Mouse (Mus musculus) layer of hippocampus, postnatal 25 days (tissue): ENCODE results near the gene Inpp5b. TPM values are rescaled to one million over a fixed set of nuclear protein-coding genes. Genes with fewer than 3 reads are reported as not detected.
"Not testable (repeated sequence)": the region's sequence is repeated elsewhere in the genome, so short reads cannot be mapped to it uniquely, and the experiment has no call there.

ENCODE experiments used
- DNase-seq, 2 experiments: peaks; one replicate each; pipeline ENCODE4 v3.0.0; 2022; ENCODE audit warnings: mixed read lengths in 2 of 2, low spot score in 1 of 2; ENCODE audit errors: extremely low spot score in 1 of 2
- total RNA-seq, 2 experiments: library from RNA; stranded (reverse); gene quantifications; 2 replicates each; pipeline ENCODE4 v1.2.3; 2021

The Inpp5b gene
- total RNA-seq = 10 to 100 TPM; 34.6 to 51.5 TPM

DNA sequence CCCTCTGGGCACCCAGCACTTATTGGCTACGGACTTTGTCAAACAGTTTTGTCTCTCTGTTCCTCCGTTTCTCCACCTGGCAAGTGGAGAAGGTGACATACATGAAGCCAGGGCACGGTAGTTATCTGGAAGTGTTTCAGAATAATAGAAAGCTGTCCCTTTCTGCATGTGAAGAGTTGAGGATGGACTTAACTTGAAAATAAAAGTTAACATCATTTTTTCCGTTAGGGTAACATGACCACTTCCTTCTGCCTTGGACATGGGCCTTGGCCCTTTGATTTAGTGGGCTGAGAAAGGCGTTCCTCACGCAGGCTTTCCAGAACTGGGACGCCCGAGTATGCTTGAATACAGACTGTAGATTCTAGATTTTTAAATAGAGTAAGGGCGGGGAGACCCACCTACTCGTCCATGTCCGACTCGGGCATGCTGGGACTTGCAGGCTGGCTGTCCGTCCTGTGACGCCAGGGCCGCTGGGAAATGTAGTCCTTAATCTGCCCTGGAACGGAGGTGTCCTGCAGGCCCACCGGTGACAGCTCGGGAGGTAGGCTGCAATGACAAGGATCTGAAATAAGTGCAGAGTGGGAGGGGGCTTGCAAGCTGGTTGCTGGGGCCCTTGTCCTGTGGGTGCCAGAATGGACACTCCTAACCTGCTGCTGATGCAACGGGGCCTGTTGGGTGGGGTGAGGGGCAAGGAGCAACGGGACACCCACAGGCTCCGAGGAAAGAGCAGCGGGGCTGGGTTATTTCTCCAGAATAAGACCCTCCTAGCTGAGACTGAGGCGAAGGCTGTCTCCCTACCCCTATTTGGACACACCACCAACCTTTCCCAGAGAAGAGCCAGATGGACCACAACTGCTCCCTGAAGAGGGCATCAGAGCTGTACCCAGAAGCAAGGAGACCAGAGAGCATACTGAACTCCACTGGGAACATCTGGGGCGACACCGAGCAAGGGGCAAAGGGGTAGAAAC lies at the start of gene Inpp5b:
Gene Inpp5b (plus strand): TSS at position 475 of the 968 bp plus-strand sequence.
- peak; percentile 68 to 72 for DNase-seq

DNA sequence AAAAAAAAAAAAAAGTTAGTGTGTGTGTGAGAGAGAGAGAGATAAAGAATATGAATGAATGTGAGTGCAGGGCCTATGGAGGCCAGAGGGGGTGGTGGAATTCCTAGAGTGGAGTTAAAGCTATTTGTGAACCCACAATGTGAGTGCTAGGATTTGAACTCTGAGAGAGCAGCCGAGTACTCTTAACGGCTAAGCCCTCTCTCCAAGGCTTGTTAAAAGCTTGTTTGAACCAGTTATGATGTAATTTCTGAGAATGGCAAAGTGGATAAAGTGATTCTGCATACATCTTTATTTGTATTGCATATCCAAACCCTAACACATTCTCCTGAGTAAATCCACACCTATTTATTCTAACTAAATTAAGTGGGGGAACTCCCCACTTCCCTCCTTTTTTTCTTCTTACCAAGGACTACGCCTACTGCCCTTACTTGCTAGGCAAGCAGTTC lies 49.2 kb upstream of the Inpp5b start:
- DNase-seq = no peak

DNA sequence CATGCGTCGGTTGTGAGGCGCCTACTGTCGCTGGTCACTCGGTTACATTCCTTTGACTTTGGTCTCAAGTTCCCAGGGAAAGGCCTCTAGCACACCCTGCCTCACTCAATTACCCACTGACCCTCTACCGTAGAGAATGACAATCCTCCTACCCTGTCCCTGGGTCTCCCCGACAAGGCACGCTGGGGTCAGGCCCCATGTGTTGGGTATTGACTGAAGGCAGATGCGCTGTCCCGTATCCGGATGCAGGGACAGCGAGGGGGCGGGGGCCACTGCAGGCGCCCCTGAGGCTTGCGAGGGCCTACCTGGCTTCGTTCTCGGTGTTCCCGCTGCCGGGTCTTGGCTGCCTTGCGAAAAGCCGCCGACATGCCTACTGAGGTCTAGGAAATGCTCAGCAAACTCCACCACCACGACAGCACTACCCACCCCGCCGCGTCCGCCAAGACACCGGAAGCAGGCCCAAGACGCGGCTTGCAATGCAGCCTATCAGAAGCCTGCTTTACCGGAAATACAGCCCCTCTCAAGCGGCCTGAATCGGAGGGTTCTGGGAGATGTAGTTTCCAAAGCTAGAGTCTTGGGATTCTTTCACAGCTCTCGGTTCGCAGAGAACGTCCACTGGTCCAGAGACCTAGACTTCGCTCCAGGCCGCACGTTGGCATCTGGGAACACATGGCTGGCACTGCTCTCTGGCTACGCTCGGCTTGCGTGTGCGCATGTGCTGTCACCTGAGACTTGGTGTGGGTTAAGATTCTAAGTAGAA lies 48.3 kb upstream of the Inpp5b start, which contains the start of gene Utp11:
Gene Utp11 (minus strand): TSS at position 466 of the 760 bp plus-strand sequence.
- peak; percentile 71 to 72 for DNase-seq

DNA sequence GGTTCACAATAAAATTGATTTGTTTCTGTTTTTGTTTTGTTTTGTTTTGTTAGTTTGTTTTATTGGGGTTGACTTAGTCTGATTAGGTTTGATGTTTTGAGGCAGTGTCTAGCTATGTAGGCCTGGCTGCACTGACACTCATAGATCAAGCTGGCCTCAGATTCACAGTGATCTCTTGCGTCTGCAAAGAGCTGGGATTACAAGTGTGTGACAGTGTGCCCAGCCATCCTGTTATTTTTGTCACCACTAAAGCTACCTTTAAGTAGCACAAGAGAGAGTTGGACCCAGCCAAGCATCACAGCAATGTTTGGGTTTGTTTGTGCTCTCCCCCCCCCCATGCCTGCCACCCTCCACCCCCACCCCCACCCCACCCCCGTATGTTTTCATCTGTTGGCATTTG lies 47.1 kb upstream of the Inpp5b start:
- DNase-seq = no peak

DNA sequence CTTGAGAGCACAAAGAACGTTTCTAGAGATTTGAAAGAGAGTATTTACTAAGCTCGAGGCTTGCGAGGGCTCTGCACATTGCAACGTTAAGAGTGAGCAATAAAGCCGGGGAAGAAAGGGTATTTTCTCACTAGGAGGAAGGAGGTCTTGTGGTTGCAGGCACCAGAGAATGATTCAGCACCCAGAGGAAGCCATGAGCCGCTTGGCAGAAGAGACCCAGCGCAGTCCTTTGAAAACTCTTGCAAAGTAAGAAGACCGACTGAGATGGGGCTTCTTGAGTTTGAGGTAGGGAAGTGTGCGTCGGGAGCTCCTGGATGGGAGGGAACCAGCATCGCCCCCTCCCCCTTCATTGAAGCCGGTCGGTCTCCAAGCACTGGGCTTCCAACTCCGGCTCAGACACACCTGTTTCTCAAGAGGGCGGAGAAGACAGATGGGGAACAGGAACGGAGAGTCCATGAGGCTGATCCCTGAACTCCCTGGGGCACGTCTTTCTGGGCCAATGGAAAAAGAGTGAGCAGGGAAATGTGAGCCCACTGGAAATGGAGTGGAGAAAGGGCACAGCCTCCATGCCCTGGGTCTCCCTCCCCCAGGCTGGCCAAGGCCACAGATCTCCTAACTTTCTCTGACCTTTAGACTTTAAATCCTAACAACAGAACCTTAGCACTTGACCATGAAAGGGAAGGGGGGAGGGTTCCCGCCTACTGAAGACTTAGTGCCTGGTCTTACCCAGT lies 45.7 kb upstream of the Inpp5b start:
- DNase-seq = no peak

DNA sequence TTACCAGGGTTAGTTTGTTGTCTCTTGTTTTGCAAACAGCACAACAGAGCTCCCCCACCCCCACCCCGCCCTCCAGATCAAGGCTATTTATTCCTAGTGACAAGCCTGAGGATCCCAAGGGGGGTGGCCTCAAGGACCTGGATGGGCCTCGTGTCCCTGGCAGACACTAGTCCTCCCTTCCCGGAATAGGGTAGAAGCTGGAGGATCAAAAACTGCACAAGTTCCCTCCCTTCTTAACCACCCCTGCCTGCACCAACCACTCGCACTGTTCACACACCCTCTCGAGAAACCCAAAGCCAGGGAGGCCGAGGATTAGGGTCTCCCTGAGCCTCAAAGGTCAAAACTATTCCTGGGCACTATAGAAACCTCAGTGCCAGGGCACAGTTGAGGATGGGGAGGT lies 41.9 kb upstream of the Inpp5b start:
- no peak for DNase-seq

DNA sequence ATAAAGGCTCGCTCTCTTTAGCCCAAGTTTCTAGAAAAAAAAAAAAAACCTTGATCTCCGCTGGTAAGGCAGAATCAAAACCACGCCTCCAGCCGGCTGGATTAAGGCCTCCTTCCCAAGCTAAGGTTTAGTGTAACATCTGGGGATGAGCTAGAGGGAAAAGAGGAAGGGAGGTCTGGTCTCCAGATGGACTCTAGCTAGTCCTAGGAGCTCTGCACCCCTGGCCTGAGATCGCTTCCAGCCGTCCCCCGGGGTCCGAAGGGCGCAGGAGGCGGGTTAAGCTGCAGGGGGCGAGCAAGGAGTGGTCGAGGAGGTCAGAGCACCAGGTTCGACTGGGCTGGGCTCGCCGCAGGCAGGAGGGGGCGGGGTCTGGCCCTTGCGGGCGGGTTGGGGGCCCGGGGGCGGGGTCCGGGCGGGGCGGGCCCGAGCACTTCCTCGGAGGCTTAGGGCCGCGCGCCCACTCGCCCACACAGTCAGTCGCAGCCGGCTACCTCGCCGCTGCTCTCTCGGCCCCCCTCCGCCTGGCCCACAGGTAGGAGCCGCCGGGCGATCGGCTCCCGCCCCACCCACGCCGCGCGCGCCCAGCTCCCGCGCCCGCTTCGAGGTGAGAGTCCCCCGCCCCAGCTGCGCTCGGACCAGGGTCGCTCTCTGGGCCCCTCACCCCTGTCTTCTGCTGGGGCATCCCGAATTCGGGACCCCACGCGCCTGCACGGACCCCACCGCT lies 41.2 kb upstream of the Inpp5b start, which contains the start of gene Fhl3:
Gene Fhl3 (plus strand): TSS at position 454 of the 724 bp plus-strand sequence.
- DNase-seq = no peak

DNA sequence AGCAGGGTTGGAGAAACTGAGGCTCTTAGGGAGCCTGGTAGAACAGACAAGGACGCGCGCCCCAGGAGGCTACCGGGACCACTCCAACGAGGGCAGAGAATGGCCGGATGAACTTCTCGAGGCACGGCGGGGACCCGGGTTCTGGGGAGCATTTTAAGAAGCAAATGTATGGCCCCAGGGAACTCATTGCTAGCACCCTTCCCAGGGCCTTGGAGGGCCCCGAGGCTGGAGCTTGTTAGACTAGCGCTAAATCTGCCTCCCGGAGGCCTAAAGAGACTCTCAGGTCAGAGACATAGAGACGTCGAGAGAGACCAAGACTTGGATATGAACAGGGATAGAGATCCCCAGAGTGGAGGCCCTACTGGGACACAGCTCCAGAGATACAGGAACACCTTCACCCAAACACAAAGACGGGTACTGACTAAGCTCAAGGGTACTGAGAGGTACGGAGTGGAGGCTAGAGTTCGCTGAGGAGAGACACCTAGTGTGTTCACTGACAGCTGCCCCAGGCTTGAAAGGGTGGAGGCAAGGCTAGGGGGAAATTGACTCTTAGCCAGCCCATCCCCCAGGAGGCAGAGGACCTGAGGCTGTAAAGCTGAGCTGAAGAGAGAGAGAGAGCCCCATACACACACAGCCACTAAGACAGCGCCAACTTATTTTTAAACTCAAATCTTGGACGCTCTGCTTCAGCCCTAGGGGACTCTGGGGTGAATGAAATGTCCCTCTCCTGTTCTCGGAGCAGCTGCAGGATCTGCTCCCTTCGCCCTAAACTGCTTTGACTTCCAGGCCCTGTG lies 40.4 kb upstream of the Inpp5b start:
- no peak for DNase-seq

DNA sequence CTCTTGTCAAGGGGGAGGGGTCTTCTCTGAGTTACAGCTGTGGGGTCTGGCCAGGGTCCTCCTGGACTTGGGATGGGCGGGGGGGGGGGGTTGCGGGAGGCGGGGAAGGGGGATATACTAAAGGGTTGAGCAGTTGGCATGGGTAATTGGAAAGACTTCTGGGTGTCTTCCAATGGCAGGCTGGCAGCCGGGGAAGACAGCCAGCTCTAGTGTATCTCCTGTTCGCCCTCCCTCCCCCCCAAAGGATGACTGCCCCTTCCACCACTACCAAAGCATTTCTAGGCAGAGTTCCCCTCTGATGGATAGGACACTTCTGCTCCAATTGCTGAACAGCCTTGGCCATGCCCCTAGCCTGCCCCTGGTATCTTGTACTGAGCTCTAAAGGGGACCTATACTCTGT lies 39.7 kb upstream of the Inpp5b start:
- no peak for DNase-seq

DNA sequence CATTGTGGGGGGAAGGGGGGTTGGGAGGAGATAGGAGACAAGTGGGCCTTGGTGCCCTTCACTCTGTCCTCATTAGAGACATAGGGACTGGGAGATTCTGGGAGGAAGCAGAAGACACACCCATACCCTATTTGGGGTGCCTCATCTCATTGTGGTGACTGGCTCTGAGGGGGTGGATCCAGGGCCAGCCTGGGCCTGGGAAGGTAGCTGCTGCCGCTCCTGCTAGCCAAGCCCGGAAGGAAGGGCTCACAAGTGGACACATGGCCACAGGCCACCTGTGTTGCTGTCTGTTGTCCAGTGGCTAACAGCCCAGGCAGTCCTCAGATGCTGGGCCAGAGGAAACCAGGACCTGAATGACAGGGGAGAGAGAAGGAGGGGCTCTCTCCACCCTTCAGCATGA lies 38.2 kb upstream of the Inpp5b start:
- DNase-seq = no peak

DNA sequence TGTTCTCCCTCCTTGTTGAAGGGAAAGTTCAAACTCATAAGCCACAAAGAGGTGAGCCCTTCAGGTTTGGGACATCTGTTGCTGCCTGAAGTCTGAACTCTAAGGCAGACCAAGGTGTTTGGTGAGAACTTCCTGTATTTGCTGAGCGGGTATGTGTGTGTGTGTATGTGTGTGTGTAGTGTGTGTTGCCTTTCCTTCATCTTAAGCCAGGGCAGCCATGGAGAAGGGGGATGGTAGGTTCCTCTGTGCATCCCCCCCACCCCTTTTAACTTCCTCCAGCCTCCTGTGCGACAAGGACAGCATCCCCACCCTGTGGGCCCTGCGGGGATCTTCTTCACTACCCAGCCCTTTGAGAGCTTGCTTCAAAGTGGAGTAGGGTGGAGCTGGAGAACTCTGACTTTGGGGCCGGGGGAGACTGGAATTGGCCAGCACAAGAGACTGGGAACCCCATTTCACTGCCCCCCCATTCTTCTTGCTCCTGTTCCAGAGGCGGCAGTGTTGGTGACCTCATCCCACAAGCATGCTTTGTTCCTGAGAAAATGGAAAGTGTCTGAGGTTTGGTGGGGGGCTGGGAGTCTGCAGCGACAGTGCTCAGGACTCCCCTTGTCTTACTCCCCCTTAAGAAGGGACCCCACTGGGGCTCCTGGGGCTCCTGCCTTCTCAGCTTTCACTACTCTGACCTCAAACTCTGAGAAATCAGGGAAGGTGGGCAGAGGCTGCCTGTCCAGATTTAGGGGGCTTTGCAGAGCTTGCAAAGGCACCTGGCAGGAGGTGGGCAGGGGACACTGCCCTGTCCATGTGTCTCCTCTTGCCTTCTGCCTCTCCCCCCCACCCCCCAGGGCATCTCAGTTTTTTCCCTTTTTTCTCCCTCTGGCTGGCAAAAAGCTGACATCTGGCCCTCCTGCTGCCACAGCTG lies 37.5 kb upstream of the Inpp5b start:
- no peak for DNase-seq

DNA sequence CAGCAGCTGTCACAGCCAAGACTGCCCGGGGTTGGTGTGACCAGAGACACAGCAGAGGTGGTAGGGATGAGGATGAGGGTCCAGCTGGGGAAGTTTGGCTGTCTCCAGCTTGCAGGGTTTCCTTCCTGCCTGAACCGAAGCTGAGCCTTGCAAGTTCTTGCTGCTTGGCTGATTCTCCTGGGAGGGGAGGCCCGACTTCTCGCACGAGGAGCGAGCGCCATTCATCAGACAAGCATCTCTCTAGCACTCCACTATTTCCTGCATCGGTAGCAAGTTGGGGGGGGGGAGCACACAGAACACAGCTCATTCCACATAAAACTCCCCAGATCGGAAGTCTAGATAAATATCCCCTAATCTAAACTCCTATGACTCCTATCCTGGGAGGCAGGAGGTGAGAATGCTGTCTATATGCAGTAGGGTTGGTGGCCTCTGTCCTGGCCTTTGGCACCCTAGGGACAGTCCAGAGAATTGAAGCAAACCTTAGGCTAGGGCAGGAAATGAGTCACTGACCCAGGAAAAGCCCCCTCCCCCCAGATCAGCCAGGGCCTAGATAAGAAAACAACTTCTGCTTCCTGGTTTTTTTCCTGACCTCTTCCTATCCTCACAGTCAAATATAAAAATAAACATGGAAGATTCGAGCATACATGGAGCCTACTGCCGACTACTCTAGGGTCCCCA lies 36.7 kb upstream of the Inpp5b start:
- no peak for DNase-seq

DNA sequence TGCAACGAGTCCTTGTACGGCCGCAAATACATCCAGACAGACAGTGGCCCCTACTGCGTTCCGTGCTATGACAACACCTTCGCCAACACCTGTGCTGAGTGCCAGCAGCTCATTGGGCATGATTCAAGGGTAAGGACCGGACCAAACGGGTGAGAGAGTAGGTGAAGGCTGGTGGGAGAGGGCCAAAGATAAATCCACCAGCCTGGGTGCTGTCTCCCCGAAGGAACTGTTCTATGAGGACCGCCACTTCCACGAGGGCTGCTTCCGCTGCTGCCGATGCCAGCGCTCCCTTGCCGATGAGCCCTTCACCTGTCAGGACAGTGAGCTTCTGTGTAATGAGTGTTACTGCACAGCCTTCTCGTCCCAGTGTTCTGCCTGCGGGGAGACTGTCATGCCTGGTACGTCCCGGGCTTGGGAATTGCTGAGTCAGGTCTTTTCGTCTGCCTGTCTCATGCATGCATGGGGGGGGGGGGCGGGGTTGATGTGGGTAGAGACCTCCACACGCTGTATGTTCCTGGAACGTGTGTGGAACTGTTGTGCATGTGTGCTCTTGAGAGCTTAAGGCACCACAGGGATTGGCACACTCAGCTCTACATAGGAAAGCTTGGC lies 35.9 kb upstream of the Inpp5b start:
- no peak for DNase-seq

DNA sequence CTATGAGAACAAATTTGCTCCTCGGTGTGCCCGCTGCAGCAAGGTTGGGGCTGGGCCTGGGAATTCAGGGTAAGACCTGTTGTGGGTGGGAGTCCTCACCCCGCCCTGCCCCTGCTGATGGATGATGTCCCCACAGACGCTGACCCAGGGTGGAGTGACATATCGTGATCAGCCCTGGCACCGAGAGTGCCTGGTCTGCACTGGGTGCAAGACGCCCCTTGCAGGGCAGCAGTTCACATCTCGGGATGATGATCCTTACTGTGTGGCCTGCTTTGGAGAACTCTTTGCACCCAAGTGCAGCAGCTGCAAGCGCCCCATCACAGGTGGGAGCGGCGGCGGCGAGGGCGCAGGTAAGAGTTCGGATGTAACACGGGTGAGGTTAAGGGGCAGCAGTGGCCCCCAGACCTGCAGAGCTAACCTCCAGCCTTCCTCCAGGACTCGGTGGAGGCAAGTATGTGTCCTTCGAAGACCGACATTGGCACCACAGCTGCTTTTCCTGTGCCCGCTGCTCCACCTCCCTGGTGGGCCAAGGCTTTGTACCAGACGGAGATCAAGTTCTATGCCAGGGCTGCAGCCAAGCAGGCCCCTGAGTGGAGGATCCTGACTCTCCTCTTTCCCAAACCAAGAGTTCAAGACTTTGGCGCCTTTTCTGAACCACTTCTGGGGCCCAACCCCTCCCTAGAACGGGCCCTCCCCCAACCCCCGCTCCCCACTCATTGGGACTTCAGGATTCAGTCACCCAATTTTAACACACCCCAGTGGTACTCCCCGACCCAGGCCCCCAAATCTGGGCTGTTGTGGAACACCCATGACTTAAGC lies 34.1 kb upstream of the Inpp5b start:
- DNase-seq = not testable (repeated sequence)

DNA sequence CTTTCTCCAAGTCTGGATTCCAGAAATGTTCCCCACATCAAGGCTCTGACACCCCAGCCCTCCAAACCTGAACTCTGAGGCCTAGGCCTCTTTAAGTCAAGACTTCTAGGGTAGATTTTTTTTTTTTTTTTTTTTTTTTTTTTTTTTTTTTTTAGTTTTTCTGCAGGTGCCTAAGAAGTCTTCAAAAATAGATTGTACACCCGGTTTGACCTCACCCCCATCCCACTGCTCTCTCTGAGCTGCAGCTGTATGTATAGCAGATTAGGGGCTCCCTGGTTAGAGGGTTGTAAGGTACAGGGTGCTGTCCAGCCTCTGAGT lies 33.5 kb upstream of the Inpp5b start:
- not testable (repeated sequence) for DNase-seq
